Mouse (Mus musculus): ENCODE data around the gene Pygm. TPM values are rescaled to one million over a fixed set of nuclear protein-coding genes. Genes with fewer than 3 reads are reported as not detected.

Pygm gene
- polyA plus RNA-seq, 1 experiment = 2.9 TPM

- TF ChIP-seq POLR2A (IDR thresholded peaks at IDR 0.05; ENCODE audit: borderline replicate concordance, extremely low read depth, insufficient read depth, insufficient read length, poor library complexity, severe bottlenecking) = no peak
- TF ChIP-seq CTCF (IDR thresholded peaks at IDR 0.05; ENCODE audit: borderline replicate concordance, extremely low read depth, insufficient read depth, insufficient read length) = no peak
Measured at GRCm38 (mm10) chr19:6400096-6401086, 16.2 kb downstream of the Pygm start.

DNA sequence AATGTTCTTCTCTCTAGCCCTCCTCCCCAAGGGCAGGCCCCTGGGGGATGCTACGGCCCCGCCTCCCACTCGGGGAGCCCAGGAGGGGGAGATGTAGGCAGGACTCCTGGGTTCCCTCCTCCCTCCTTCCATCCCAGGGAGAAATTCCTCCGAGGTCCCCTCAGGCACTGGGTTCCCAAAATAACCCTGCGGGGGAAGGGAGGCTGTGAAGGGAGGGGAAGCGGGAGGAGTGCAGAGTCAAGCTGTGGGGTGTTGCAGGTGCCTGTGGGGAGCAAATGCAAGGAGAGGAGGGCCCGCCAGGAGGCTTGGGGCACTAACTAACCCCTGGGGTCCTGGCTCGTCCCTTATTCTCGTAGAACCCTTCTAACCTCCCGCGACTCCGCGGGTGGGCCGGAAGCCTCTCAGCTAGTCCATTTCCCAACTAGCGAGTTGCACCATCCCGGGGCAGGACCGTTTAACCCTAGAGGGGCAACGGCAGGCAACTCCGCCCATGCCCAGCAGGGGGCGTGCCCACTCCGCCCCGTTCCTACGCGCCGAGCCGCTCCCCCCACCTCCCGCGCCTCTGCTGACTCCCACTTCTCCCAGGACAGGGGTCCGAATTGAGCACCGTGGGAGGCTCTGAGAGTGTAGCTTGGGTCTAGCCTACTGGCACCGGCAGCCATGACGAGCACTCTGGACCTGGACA is 17.1 kb downstream of the Pygm start:
- TF ChIP-seq CTCF (IDR thresholded peaks at IDR 0.05; ENCODE audit: borderline replicate concordance, extremely low read depth, insufficient read depth, insufficient read length) (peak; percentile 83), POLR2A (IDR thresholded peaks at IDR 0.05; ENCODE audit: borderline replicate concordance, extremely low read depth, insufficient read depth, insufficient read length, poor library complexity, severe bottlenecking) (no peak)
- peak; percentile 46 for DNase-seq (ENCODE audit: low read depth)

More at GRCm38 (mm10) chr19:6400096-6401086, 16.2 kb downstream of the Pygm start:
- DNase-seq (ENCODE audit: low read depth) = peak; percentile 40

DNA sequence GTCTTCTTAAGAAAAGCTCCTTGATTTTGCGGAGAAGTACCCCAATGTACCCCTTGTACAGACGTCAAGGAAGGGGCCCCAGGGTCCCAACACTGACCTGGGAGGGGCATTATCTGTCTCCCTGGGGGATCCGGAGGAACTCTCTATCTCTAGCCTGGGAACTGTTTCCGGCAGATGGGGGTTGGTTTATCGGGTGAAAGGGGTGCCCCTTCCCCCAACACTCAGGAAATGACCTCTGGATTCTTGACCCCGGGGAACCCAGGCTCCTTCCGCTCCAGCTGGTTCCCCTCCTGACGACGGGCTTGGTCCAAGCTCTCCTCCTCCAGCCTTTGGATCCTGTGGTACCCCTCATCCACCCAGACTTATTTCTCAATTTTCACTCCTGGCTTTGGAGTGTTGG is 17.8 kb downstream of the Pygm start:
- DNase-seq (ENCODE audit: low read depth) = no peak
- TF ChIP-seq CTCF (IDR thresholded peaks at IDR 0.05; ENCODE audit: borderline replicate concordance, extremely low read depth, insufficient read depth, insufficient read length) (no peak), POLR2A (IDR thresholded peaks at IDR 0.05; ENCODE audit: borderline replicate concordance, extremely low read depth, insufficient read depth, insufficient read length, poor library complexity, severe bottlenecking) (no peak)

DNA sequence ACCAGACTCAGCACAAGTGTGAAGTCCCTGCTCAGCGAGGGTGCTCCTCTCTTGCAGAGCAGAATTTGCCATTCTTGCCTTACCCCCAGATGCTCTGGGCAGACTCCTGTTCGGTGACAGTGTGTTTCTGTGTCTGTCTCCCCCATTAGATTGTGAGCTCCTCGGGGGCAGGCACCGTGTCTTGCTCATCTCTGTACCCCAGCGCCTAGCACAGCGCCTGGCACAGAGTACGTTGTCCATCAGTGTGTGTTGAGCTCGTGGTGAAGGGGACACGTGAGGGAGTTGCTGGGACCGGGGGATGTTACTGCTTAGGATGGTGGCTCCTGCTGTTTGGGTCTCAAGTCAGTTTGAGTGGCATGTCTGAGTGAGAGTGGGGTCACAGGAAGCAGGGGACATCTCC is 19.7 kb downstream of the Pygm start:
- TF ChIP-seq POLR2A (IDR thresholded peaks at IDR 0.05; ENCODE audit: borderline replicate concordance, extremely low read depth, insufficient read depth, insufficient read length, poor library complexity, severe bottlenecking) = no peak
- TF ChIP-seq CTCF (IDR thresholded peaks at IDR 0.05; ENCODE audit: borderline replicate concordance, extremely low read depth, insufficient read depth, insufficient read length) = no peak
- no peak for DNase-seq (ENCODE audit: low read depth)

DNA sequence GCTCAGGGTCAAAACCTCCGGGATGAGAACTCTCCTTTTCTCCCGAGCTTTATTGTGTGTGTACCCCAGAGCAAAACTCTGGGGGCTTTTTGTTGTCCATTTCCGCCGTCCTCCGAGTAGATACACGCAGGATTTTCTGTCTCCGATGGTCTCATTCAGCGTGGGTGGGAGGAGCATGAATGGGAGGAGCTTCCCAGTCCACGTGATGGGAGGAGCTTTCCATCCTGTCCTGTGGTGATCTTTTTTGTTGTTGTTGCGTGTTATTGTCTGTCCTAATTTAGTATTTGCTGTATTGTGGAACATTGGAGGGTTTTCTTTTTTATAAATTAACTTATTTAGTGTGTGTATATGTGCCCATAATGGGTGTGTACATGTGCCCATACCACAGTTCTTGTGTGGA is 21.2 kb downstream of the Pygm start:
- DNase-seq (ENCODE audit: low read depth) = no peak
- no peak for TF ChIP-seq CTCF (IDR thresholded peaks at IDR 0.05; ENCODE audit: borderline replicate concordance, extremely low read depth, insufficient read depth, insufficient read length)

DNA sequence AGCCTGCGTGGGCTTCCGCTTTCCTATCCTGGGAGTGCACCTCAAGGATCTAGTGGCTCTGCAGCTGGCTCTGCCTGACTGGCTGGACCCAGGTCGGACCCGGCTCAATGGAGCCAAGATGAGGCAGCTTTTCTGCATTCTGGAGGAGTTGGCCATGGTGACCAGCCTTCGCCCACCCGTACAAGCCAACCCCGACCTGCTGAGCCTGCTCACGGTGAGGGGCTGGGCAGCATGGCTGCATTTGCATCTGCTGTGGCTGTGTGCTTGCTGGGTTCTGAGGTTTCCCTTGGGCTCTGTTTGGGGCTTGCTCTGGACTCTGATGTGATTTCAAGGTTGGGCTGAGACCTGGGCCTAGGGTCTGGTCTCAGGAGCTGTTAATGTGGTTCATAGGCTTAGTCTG is 22.9 kb downstream of the Pygm start:
- DNase-seq (ENCODE audit: low read depth) = no peak
- TF ChIP-seq CTCF (IDR thresholded peaks at IDR 0.05; ENCODE audit: borderline replicate concordance, extremely low read depth, insufficient read depth, insufficient read length) (no peak), POLR2A (IDR thresholded peaks at IDR 0.05; ENCODE audit: borderline replicate concordance, extremely low read depth, insufficient read depth, insufficient read length, poor library complexity, severe bottlenecking) (no peak)

GRCm38 (mm10) chr19:6407816-6408510 is 23.8 kb downstream of the Pygm start:
- TF ChIP-seq POLR2A (IDR thresholded peaks at IDR 0.05; ENCODE audit: borderline replicate concordance, extremely low read depth, insufficient read depth, insufficient read length, poor library complexity, severe bottlenecking) (no peak), CTCF (IDR thresholded peaks at IDR 0.05; ENCODE audit: borderline replicate concordance, extremely low read depth, insufficient read depth, insufficient read length) (no peak)

DNA sequence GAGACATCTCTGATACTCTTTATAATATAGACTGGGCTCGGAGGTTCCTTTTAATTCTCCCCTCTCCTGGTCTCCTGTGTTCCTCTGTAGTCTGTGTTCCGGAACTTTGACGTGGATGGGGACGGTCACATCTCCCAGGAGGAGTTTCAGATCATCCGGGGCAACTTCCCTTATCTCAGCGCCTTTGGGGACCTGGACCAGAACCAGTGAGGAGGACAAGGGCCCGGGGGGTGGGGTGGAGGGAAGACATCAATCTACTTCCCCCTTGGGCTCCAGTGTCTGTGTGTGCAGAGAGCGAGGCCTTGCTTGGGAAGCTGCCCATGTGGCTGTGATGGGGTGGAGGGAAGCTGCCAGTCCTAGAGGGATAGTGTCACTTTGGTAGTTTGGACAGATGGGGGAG is 24.6 kb downstream of the Pygm start:
- no peak for TF ChIP-seq CTCF (IDR thresholded peaks at IDR 0.05; ENCODE audit: borderline replicate concordance, extremely low read depth, insufficient read depth, insufficient read length)
- TF ChIP-seq POLR2A (IDR thresholded peaks at IDR 0.05; ENCODE audit: borderline replicate concordance, extremely low read depth, insufficient read depth, insufficient read length, poor library complexity, severe bottlenecking) = no peak
- no peak for DNase-seq (ENCODE audit: low read depth)

More at GRCm38 (mm10) chr19:6407816-6408510, 23.8 kb downstream of the Pygm start:
- DNase-seq (ENCODE audit: low read depth) = no peak

DNA sequence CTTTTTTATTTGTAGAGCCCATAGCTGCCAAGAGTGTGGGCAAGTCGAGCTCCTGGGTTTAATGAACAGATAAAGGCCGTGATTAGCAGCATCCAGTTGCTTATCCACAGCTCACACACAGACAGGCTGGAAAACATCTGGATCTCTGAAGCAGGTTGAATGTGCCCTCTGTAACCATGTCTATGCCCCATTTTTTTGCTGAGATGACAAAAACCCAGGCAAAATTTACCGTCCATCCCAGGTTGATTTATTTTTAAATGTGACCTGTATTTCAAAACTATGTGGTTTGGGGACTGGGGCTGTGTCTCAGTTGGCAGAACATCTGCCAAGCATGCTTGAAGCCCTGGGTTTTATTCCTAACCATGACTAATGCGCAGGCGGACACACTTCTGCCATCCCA is 25.0 kb downstream of the Pygm start:
- DNase-seq (ENCODE audit: low read depth) = no peak

GRCm38 (mm10) chr19:6409936-6410335 is 25.7 kb downstream of the Pygm start:
- no peak for TF ChIP-seq POLR2A (IDR thresholded peaks at IDR 0.05; ENCODE audit: borderline replicate concordance, extremely low read depth, insufficient read depth, insufficient read length, poor library complexity, severe bottlenecking)
- no peak for TF ChIP-seq CTCF (IDR thresholded peaks at IDR 0.05; ENCODE audit: borderline replicate concordance, extremely low read depth, insufficient read depth, insufficient read length)
- DNase-seq (ENCODE audit: low read depth) = no peak

More for the DNA sequence above, 25.0 kb downstream of the Pygm start:
- TF ChIP-seq CTCF (IDR thresholded peaks at IDR 0.05; ENCODE audit: borderline replicate concordance, extremely low read depth, insufficient read depth, insufficient read length) (no peak), POLR2A (IDR thresholded peaks at IDR 0.05; ENCODE audit: borderline replicate concordance, extremely low read depth, insufficient read depth, insufficient read length, poor library complexity, severe bottlenecking) (no peak)

- no peak for DNase-seq (ENCODE audit: low read depth)
- TF ChIP-seq CTCF (IDR thresholded peaks at IDR 0.05; ENCODE audit: borderline replicate concordance, extremely low read depth, insufficient read depth, insufficient read length) (no peak), POLR2A (IDR thresholded peaks at IDR 0.05; ENCODE audit: borderline replicate concordance, extremely low read depth, insufficient read depth, insufficient read length, poor library complexity, severe bottlenecking) (no peak)
Measured at GRCm38 (mm10) chr19:6412798-6413197, 28.6 kb downstream of the Pygm start.

All from brain, embryonic 14.5 days (tissue).